Mouse (Mus musculus) MEL (cell line): ENCODE data around the gene Tjp3.

Experiments used
- CTCF ChIP-seq, 3 experiments: IDR thresholded peaks in 2 of 3; conservative IDR thresholded peaks in 1 of 3; 2 replicates each; pipeline ENCODE4 v1.5.1; 2011 to 2012; ENCODE audit warnings: low read length in 3 of 3, low read depth in 2 of 3, mild to moderate bottlenecking in 2 of 3, improper control_type of control experiment in 1 of 3, inconsistent platforms in 1 of 3, mixed read lengths in 1 of 3, moderate library complexity in 1 of 3; ENCODE audit not compliant: control insufficient read depth in 1 of 3, insufficient read depth in 1 of 3, poor library complexity in 1 of 3, severe bottlenecking in 1 of 3
- EP300 ChIP-seq, 2 experiments: IDR thresholded peaks; 2 replicates each; pipeline ENCODE4 v1.6.1; 2011; ENCODE audit warnings: improper control_type of control experiment in 2 of 2, low read length in 2 of 2, low read depth in 1 of 2, mild to moderate bottlenecking in 1 of 2
- GATA1 ChIP-seq: IDR thresholded peaks from 2 replicates; pipeline ENCODE4 v1.6.1; 2011; ENCODE audit warnings: low read depth, low read length, improper control_type of control experiment
- MYC ChIP-seq: IDR thresholded peaks from 2 replicates; pipeline ENCODE4 v1.6.1; 2011; ENCODE audit warnings: low read depth, mild to moderate bottlenecking, low read length, improper control_type of control experiment, moderate library complexity
- POLR2A ChIP-seq, 2 experiments: IDR thresholded peaks; 2 replicates each; pipeline ENCODE4 v1.6.1; 2011 to 2012; ENCODE audit warnings: low read length in 2 of 2, mild to moderate bottlenecking in 2 of 2, control low read depth in 1 of 2, improper control_type of control experiment in 1 of 2, low read depth in 1 of 2, moderate library complexity in 1 of 2; ENCODE audit not compliant: control insufficient read depth in 1 of 2, insufficient read depth in 1 of 2, poor library complexity in 1 of 2
- RAD21 ChIP-seq: IDR thresholded peaks from 2 replicates; pipeline ENCODE4 v1.6.1; 2011; ENCODE audit warnings: mild to moderate bottlenecking, low read depth, low read length, improper control_type of control experiment

DNA sequence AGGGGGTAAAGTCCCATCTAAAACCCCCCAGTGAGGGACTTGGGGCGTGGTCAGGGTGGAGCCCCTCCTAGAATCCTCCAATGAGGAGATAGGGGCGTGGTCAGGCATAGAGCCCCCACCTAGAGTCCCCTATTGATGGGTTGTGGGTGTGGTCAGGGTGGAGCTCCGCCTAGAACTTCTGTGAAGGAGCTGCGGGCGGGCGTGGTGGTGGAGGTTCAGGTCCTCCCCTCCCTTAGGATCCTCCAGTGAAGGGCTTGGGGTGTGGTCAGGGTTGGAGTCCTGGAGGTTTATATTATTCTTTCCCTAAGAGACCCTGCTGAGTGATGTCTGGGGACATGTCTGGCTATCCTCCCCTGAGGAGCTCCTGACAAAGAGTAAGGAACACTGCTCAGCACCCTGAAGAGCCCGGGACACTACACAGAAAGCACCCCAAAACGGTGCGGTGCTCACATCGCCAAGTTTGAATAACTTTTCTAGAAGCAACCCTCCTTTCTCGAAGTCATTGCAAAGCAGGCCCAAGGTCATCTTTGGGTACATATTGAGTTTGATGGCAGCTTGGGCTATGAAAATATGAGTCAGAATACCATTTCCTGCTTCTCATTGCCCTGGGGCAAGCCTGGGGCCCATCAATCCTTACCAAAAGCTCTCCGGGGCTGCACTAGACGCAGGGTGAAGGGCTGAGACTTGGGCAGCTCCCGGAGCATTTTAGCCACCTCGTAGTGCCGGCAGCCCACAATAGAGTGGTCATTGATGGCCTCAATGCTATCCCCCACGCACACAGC, 49.4 kb upstream of the Tjp3 start:
- no peak for TF ChIP-seq CTCF (IDR thresholded peaks at IDR 0.05 in 2 of 3, conservative IDR thresholded peaks at IDR 0.05 in 1 of 3; ENCODE audit: control insufficient read depth in 1 of 3, insufficient read depth in 1 of 3, low read depth in 2 of 3, low read length in 3 of 3, poor library complexity in 1 of 3, severe bottlenecking in 1 of 3)
- no peak for TF ChIP-seq POLR2A (IDR thresholded peaks at IDR 0.05; ENCODE audit: control insufficient read depth in 1 of 2, insufficient read depth in 1 of 2, low read depth in 1 of 2, low read length in 2 of 2, poor library complexity in 1 of 2)
- no peak for TF ChIP-seq MYC
- no peak for TF ChIP-seq GATA1
- no peak for TF ChIP-seq RAD21
- no peak for TF ChIP-seq EP300 (IDR thresholded peaks at IDR 0.05; ENCODE audit: low read depth in 1 of 2, low read length in 2 of 2)
